7 mouse cellular contexts compared by ENCODE assay signal in the genomic region with DNA sequence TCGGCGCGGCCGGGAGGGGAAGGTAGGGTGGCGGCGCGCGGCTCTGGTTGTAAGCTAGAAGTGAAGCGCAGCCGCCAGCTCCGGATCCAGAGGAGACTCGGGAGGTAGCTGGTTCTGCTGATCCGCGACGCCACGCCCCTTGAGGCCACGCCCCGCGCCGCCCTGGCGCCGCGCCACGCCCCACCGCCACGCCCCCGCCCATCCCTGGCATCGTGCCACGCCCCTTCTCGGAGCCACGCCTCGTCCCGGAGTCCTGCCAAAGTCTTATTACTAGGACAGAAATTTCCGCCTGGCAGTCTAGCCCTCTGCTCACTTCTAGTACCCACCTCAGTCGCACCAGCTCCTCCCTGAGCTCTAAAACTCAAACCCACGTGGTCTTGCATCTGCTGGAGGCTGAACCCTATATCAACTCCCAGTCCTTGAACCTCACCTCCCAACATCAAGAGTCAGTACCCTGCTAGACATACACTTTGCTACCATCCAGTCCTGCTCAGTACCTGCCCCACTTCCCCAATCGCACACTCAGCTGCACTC. TPM values are rescaled to one million over a fixed set of nuclear protein-coding genes. Genes with fewer than 3 reads are reported as not detected.
DNase-seq lines count a peak whose midpoint lies in the region; ATAC-seq and TF ChIP-seq lines count a peak whose summit lies in the region.

TSS of gene Dok4 (minus strand) at position 134 of the 534 bp plus-strand sequence.

- H3K27me3 ChIP-seq in intestine, embryonic 15.5 days (replicated peaks) = no peaks in the 10 kb centered on the region
- H3K27me3 ChIP-seq in limb, embryonic 11.5 days (ENCODE audit: control insufficient read depth, insufficient read depth, low read length) = 0 out of 2 replicates have a peak, but pooled peaks cover 2% of the 10 kb centered on the region
- H3K27me3 ChIP-seq in midbrain, embryonic 13.5 days = peaks cover 39% of the 10 kb centered on the region
- H3K27me3 ChIP-seq in small intestine, adult 2 months (ENCODE audit: control insufficient read depth, insufficient read depth, low read length) = no peaks in the 10 kb centered on the region

- H3K4me3 ChIP-seq in intestine, embryonic 15.5 days (replicated peaks) = peak within 1 kb of the TSS; percentile 66
- H3K4me3 ChIP-seq in limb, embryonic 11.5 days (ENCODE audit: low read depth, low read length) = peak within 1 kb of the TSS; percentile 65
- peak within 1 kb of the TSS; percentile 57 for H3K4me3 ChIP-seq in midbrain, embryonic 13.5 days (replicated peaks)
- H3K4me3 ChIP-seq in small intestine, adult 2 months (ENCODE audit: low read depth, low read length) = peak within 1 kb of the TSS; percentile 86

- no peaks in the 10 kb centered on the region for H3K36me3 ChIP-seq in intestine, embryonic 15.5 days
- no peaks in the 10 kb centered on the region for H3K36me3 ChIP-seq in limb, embryonic 11.5 days (ENCODE audit: control insufficient read depth, insufficient read depth, low read length)
- H3K36me3 ChIP-seq in midbrain, embryonic 13.5 days = no peaks in the 10 kb centered on the region
- H3K36me3 ChIP-seq in small intestine, adult 2 months (ENCODE audit: control insufficient read depth, insufficient read depth, low read length) = 0 out of 2 replicates have a peak, but pooled peaks cover 3% of the 10 kb centered on the region

- H3K27ac ChIP-seq in intestine, embryonic 15.5 days = peak within 1 kb of the TSS; percentile 85
- 0 out of 2 replicates have a peak within 1 kb of the TSS, but pooled peaks have one; percentile 6 for H3K27ac ChIP-seq in limb, embryonic 11.5 days (replicated peaks; ENCODE audit: low read depth, low read length)
- no peak within 1 kb of the TSS for H3K27ac ChIP-seq in midbrain, embryonic 13.5 days
- H3K27ac ChIP-seq in small intestine, adult 2 months (ENCODE audit: insufficient read depth, low read depth, low read length) = peak within 1 kb of the TSS; percentile 79

- TF ChIP-seq POLR2A in small intestine, adult 2 months (IDR thresholded peaks at IDR 0.05; ENCODE audit: low read depth, low read length) = peak; percentile 75; the same call in 1 of the 2 replicates

- peak; percentile 96 to 99 for DNase-seq in adrenal gland, adult 18-20 months (ENCODE audit: low spot score in 2 of 2)
- peak; percentile 88 for DNase-seq in embryo, embryonic 10.5 days (ENCODE audit: low spot score)
- DNase-seq in gastrocnemius, postnatal 36 days = peak; percentile 82 to 91
- DNase-seq in limb, embryonic 11.5 days (ENCODE audit: low spot score) = peak; percentile 94

- 1% methylated on average over 37 of the region's 37 CpGs for WGBS in intestine, embryonic 15.5 days
- 2% methylated on average over 16 of the region's 37 CpGs for whole genome bisulfite sequencing in limb, embryonic 11.5 days
- under 1% methylated on average over 37 of the region's 37 CpGs for WGBS in midbrain, embryonic 13.5 days
- under 1% methylated on average over 31 of the region's 37 CpGs for WGBS in small intestine, adult 2 months

- peaks cover 30% of the 10 kb centered on the region for H3K4me1 ChIP-seq in intestine, embryonic 15.5 days (replicated peaks)
- peaks cover 29% of the 10 kb centered on the region for H3K4me1 ChIP-seq in limb, embryonic 11.5 days (ENCODE audit: control insufficient read depth, insufficient read depth, low read length)
- H3K4me1 ChIP-seq in midbrain, embryonic 13.5 days (replicated peaks) = peaks cover 33% of the 10 kb centered on the region
- peaks cover 21% of the 10 kb centered on the region for H3K4me1 ChIP-seq in small intestine, adult 2 months (ENCODE audit: control insufficient read depth, insufficient read depth, insufficient read length, low read length)

- no peaks in the 10 kb centered on the region for H3K9me3 ChIP-seq in intestine, embryonic 15.5 days
- H3K9me3 ChIP-seq in limb, embryonic 11.5 days (ENCODE audit: control insufficient read depth, low read length) = no peaks in the 10 kb centered on the region
- H3K9me3 ChIP-seq in midbrain, embryonic 13.5 days = no peaks in the 10 kb centered on the region

- peak; percentile 79 for ATAC-seq in intestine, embryonic 15.5 days
- ATAC-seq in limb, embryonic 11.5 days (ENCODE audit: insufficient number of reproducible peaks, low FRiP score, low TSS enrichment, low read depth) = peak; percentile 68
- peak; percentile 63 for ATAC-seq in midbrain, embryonic 13.5 days

- TF ChIP-seq CTCF in small intestine, adult 2 months (IDR thresholded peaks at IDR 0.05; ENCODE audit: extremely low read depth, insufficient read length, insufficient replicate concordance, low read depth, low read length) = no peak

- H3K9ac ChIP-seq in intestine, embryonic 15.5 days = peak within 1 kb of the TSS; percentile 63
- H3K9ac ChIP-seq in limb, embryonic 11.5 days (ENCODE audit: low read length) = peak within 1 kb of the TSS; percentile 58
- H3K9ac ChIP-seq in midbrain, embryonic 13.5 days (replicated peaks) = peak within 1 kb of the TSS; percentile 73

- peak within 1 kb of the TSS; percentile 72 for H3K4me2 ChIP-seq in intestine, embryonic 15.5 days (replicated peaks)
- peak within 1 kb of the TSS; percentile 92 for H3K4me2 ChIP-seq in limb, embryonic 11.5 days (ENCODE audit: low read depth, severe bottlenecking)
- peak within 1 kb of the TSS; percentile 95 for H3K4me2 ChIP-seq in midbrain, embryonic 13.5 days (replicated peaks)

- intact Hi-C loops in gastrocnemius, postnatal 36 days (cut with DNase I) = no loop called here

RNA-seq across cellular contexts. Expression of gene Dok4, which starts in this region (rescaled TPM):
- 1 to 10 TPM; 7.7 to 9.8 TPM for total RNA-seq in adrenal gland, adult 18-20 months (2021)
- total RNA-seq in gastrocnemius, postnatal 36 days (2021) = 1 to 10 TPM; 2.6 to 4.9 TPM
- 39.4 and 40.3 TPM in 2 replicates for polyA plus RNA-seq in intestine, embryonic 15.5 days (2015; fragmentation: Nextera tagmentation; extraction: Ambion mirVana)
- polyA plus RNA-seq in limb, embryonic 11.5 days (2014; fragmentation: Nextera tagmentation; extraction: Ambion mirVana) = 14.6 and 16.4 TPM in 2 replicates
- 51.2 and 54.5 TPM in 2 replicates for polyA plus RNA-seq in midbrain, embryonic 13.5 days (2015; fragmentation: Nextera tagmentation; extraction: Ambion mirVana)
- 58.8 and 156 TPM in 2 replicates for polyA plus RNA-seq in small intestine, adult 2 months (2012; rRNA removed)
